Mouse (Mus musculus) olfactory bulb, adult 2 months (tissue): ENCODE measurements at regions not wholly inside any gene's neighbourhood (a gene's known extent, or its start where the extent isn't known, plus 50 kb on each side); places are given as distances from the start of the nearest gene placed in this dataset.
"Not testable (repeated sequence)": the region's sequence is repeated elsewhere in the genome, so short reads cannot be mapped to it uniquely, and the experiment has no call there.

Experiments
- CTCF ChIP-seq: fragments of 200-500 bp; IDR thresholded peaks from 2 replicates; pipeline ENCODE4 v1.5.1; 2012; ENCODE audit warnings: low read depth, mild to moderate bottlenecking, low read length, moderate library complexity; ENCODE audit not compliant: insufficient read depth
- POLR2A ChIP-seq: fragments of 200-500 bp; IDR thresholded peaks from 2 replicates; pipeline ENCODE4 v1.6.1; 2012; ENCODE audit warnings: mild to moderate bottlenecking, low read depth, low read length, moderate library complexity; ENCODE audit not compliant: insufficient read depth

DNA sequence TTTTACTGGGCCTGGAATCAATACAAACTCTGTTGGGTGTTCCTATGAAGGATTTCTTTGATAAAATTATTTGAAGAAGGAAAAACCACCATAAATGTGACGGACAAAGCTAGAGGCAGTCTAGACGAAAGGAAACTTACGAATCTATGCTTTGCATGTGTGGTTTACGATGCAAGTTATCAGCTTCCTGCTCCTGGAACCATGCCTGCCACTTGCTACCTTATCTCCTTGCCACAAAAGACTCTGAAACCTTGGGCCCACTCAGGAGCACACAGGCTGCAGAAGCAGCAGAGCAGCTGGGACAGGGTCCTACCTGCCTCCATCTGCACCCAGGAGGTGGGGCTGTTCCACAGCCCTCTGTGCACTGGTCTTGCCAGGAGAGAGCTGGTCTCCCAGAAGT, 287.5 kb downstream of the Arl6ip6 start:
- not testable (repeated sequence) for TF ChIP-seq CTCF, POLR2A
